Mouse (Mus musculus): Measurements from ENCODE around the gene Dnajc11. TPM values are rescaled to one million over a fixed set of nuclear protein-coding genes. Genes with fewer than 3 reads are reported as not detected.
A peak's percentile ranks its signal among the peaks of the same experiment; 100 is the strongest.

Gene Dnajc11
- polyA plus RNA-seq, 1 experiment from 2014 or later = 25.7 TPM

DNA sequence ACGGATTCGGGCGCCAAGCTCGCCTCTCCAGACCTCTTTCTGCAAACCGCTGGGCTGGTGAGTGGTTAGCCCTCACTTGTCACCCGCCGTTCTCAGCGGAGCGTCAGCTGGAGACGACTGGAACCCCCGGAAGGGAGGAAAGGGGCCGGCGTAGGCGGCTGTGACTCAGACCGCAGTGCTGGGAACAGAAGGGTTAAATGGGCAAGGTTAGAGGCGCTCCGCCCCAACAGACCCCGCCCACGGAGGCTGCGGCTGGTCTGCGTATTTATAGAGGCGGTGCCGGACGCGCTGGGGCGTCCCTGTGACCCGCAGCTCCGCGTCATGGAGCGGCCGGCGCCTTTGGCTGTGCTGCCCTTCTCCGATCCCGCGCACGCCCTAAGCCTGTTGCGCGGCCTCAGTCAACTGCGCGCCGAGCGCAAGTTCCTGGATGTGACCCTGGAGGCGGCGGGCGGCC is 75.2 kb downstream of the Dnajc11 start, which contains the start of gene Klhl21:
TSS of gene Klhl21 (plus strand) at position 182 of the 454 bp plus-strand sequence.
- TF ChIP-seq CTCF (IDR thresholded peaks at IDR 0.05; ENCODE audit: low read depth) = no peak
- WGBS = under 1% methylated on average over 45 of the region's 45 CpGs
- peak; percentile 87 for ATAC-seq
- Histone ChIP-seq H3K27me3 (replicated peaks; ENCODE audit: control insufficient read depth, insufficient read depth, low read length) (no peaks in the 10 kb centered on the region), H3K4me3 (ENCODE audit: low read depth, low read length) (peak within 1 kb of the TSS; percentile 72), H3K4me2 (replicated peaks; ENCODE audit: low read depth) (peak within 1 kb of the TSS; percentile 100), H3K9me3 (ENCODE audit: control insufficient read depth) (no peaks in the 10 kb centered on the region), H3K4me1 (replicated peaks; ENCODE audit: control insufficient read depth, insufficient read depth, low read length) (peaks cover 8% of the 10 kb centered on the region), H3K9ac (ENCODE audit: low read depth, low read length) (peak within 1 kb of the TSS; percentile 62), H3K27ac (ENCODE audit: low read depth, low read length) (peak within 1 kb of the TSS; percentile 94), H3K36me3 (ENCODE audit: control insufficient read depth, insufficient read depth) (peaks cover under 1% of the 10 kb centered on the region; the same call in 1 of the 2 replicates)

DNA sequence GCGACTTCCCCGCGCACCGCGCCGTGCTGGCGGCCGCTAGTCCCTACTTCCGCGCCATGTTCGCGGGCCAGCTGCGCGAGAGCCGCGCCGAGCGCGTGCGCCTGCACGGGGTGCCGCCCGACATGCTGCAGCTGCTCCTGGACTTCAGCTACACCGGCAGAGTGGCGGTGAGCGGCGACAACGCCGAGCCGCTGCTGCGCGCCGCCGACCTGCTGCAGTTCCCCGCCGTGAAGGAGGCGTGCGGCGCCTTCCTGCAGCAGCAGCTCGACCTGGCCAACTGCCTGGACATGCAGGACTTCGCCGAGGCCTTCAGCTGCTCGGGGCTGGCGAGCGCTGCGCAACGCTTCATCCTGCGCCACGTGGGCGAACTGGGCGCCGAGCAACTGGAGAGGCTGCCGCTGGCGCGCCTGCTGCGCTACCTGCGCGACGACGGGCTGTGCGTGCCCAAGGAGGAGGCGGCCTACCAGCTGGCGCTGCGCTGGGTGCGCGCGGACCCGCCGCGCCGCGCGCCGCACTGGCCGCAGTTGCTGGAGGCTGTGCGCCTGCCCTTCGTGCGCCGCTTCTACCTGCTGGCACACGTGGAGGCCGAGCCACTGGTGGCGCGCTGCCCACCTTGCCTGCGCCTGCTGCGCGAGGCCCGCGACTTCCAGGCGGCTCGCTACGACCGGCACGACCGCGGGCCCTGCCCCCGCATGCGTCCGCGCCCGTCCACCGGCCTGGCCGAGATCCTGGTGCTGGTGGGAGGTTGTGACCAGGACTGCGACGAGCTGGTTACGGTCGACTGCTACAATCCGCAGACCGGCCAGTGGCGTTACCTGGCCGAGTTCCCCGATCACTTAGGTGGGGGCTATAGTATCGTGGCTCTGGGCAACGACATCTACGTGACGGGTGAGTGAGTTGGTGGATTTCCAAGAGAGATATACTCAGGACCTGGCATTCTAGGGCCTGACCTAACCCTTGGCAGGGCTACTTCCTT is 75.9 kb downstream of the Dnajc11 start:
- under 1% methylated on average over 112 of the region's 115 CpGs for WGBS
- H3K9ac ChIP-seq (ENCODE audit: low read depth, low read length) = peak overlapping the region; percentile 62
- 0 out of 2 replicates have a peak, but pooled peaks have one; percentile 0 for TF ChIP-seq CTCF (IDR thresholded peaks at IDR 0.05; ENCODE audit: low read depth)

DNA sequence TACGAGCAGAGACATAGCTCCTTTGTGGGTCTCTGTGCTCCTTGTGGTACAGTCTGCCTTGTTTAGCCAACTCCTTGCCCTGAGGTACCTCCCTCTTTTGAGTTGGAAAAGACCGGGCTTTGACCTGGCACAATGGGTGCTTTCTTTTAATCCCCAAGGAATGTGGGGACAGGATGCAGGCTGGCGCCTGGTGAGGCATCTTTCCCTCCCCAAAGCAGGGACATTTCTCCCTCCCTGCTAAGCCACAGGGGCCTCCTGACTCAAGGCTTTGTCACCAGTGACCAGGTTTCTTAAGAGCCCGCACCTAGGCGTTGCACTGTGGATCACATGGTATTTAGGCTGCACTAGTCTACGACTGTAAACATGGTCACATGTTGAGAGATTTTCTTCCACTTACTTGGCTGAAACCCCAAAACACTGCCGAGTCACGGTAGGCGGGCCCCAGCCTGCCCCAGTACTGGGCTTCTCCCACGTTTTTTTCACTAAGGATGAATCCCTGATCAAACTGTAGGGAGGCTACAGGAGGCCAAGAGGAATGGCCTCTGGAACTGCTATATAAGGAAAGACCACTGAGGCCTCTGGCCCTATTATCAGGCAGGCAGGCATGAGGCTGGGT is 76.7 kb downstream of the Dnajc11 start:
- H3K27ac ChIP-seq (ENCODE audit: low read depth, low read length) = 0 out of 2 replicates have a peak overlapping the region, but pooled peaks have one; percentile 41
- peak overlapping the region; percentile 100 for H3K4me2 ChIP-seq (replicated peaks; ENCODE audit: low read depth)
- no peaks in the 10 kb centered on the region for H3K9me3 ChIP-seq (ENCODE audit: control insufficient read depth)
- peak overlapping the region; percentile 62 for H3K9ac ChIP-seq (ENCODE audit: low read depth, low read length)
- WGBS = 2% methylated on average over 10 of the region's 10 CpGs
- ATAC-seq = peak; percentile 26
- no peaks in the 10 kb centered on the region for H3K27me3 ChIP-seq (replicated peaks; ENCODE audit: control insufficient read depth, insufficient read depth, low read length)
- peak overlapping the region; percentile 72 for H3K4me3 ChIP-seq (ENCODE audit: low read depth, low read length)
- no peak for TF ChIP-seq CTCF (IDR thresholded peaks at IDR 0.05; ENCODE audit: low read depth)
- H3K36me3 ChIP-seq (ENCODE audit: control insufficient read depth, insufficient read depth) = peaks cover 10% of the 10 kb centered on the region
- H3K4me1 ChIP-seq (replicated peaks; ENCODE audit: control insufficient read depth, insufficient read depth, low read length) = peaks cover 8% of the 10 kb centered on the region

More for the DNA sequence above, 75.9 kb downstream of the Dnajc11 start:
- H3K36me3 ChIP-seq (ENCODE audit: control insufficient read depth, insufficient read depth) = peaks cover 5% of the 10 kb centered on the region; the same call in 1 of the 2 replicates
- H3K27ac ChIP-seq (ENCODE audit: low read depth, low read length) = peak overlapping the region; percentile 94
- H3K4me2 ChIP-seq (replicated peaks; ENCODE audit: low read depth) = peak overlapping the region; percentile 100
- H3K4me3 ChIP-seq (ENCODE audit: low read depth, low read length) = peak overlapping the region; percentile 72
- no peaks in the 10 kb centered on the region for H3K27me3 ChIP-seq (replicated peaks; ENCODE audit: control insufficient read depth, insufficient read depth, low read length)
- peak; percentile 76 for ATAC-seq
- peaks cover 8% of the 10 kb centered on the region for H3K4me1 ChIP-seq (replicated peaks; ENCODE audit: control insufficient read depth, insufficient read depth, low read length)
- H3K9me3 ChIP-seq (ENCODE audit: control insufficient read depth) = no peaks in the 10 kb centered on the region

DNA sequence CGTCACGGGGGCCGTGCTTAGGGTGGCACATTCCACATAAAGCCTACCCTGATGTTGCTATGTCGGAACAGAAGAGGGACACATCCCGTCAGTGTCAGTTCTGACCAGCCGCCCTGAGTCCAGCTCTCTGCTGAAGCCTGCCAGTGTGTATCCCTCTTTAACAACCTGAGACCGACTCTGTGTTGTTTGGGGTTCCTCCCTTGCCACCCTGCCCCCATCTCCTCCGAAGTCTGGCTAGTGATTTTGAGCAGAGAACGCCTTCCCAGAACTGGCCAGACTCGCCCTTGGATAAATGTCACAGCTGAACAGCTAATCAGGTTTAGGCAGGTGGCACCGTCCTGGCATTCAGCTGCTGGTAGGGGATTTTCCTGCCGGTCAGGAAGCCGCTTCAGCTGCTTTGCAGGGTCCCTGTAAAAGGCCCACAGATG is 77.2 kb downstream of the Dnajc11 start:
- H3K4me2 ChIP-seq (replicated peaks; ENCODE audit: low read depth) = peak overlapping the region; percentile 100
- no peaks in the 10 kb centered on the region for H3K9me3 ChIP-seq (ENCODE audit: control insufficient read depth)
- TF ChIP-seq CTCF (IDR thresholded peaks at IDR 0.05; ENCODE audit: low read depth) = no peak
- H3K36me3 ChIP-seq (ENCODE audit: control insufficient read depth, insufficient read depth) = peaks cover 15% of the 10 kb centered on the region
- peak overlapping the region; percentile 41; the same call in 1 of the 2 replicates for H3K27ac ChIP-seq (ENCODE audit: low read depth, low read length)
- peak overlapping the region; percentile 72 for H3K4me3 ChIP-seq (ENCODE audit: low read depth, low read length)
- peak overlapping the region; percentile 37 for H3K9ac ChIP-seq (ENCODE audit: low read depth, low read length)
- WGBS = 15% methylated on average over 13 of the region's 13 CpGs
- H3K27me3 ChIP-seq (replicated peaks; ENCODE audit: control insufficient read depth, insufficient read depth, low read length) = no peaks in the 10 kb centered on the region
- peaks cover 8% of the 10 kb centered on the region for H3K4me1 ChIP-seq (replicated peaks; ENCODE audit: control insufficient read depth, insufficient read depth, low read length)
- ATAC-seq = no peak

DNA sequence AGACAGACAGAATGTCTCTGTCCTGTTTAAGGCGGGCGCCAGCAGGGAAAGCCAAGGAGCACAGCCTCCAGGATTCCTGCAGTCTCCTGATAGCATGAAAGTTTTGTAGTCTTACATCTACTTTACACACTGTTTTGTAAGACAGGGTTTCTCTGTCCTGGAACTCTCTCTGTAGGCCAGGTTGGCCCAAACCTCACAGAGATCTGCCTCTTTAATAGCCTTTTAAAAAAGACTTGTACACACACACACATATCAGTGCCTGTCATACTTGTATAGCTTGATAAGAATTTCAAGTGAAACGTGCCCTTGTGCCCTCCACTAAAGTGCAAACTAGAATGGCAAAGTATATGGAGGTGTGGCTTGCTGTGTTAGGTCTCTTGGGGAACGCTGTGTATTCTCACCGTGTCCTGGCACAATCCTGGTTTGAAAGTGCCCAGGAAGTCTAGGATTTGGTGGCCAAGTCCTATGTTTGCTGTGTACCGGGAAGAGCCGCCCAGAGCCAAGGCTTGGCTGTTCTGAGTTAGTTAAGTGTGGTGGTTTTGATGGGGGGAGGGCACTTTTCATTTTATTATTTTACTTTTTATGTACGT is 77.8 kb downstream of the Dnajc11 start:
- H3K4me1 ChIP-seq (replicated peaks; ENCODE audit: control insufficient read depth, insufficient read depth, low read length) = peaks cover 8% of the 10 kb centered on the region
- H3K36me3 ChIP-seq (ENCODE audit: control insufficient read depth, insufficient read depth) = peaks cover 15% of the 10 kb centered on the region
- H3K9me3 ChIP-seq (ENCODE audit: control insufficient read depth) = no peaks in the 10 kb centered on the region
- ATAC-seq = no peak
- peak overlapping the region; percentile 72; the same call in 1 of the 2 replicates for H3K4me3 ChIP-seq (ENCODE audit: low read depth, low read length)
- WGBS = 66% methylated on average over 8 of the region's 8 CpGs
- H3K9ac ChIP-seq (ENCODE audit: low read depth, low read length) = peak overlapping the region; percentile 37; the same call in 1 of the 2 replicates
- TF ChIP-seq CTCF (IDR thresholded peaks at IDR 0.05; ENCODE audit: low read depth) = no peak
- H3K4me2 ChIP-seq (replicated peaks; ENCODE audit: low read depth) = peak overlapping the region; percentile 100
- no peaks in the 10 kb centered on the region for H3K27me3 ChIP-seq (replicated peaks; ENCODE audit: control insufficient read depth, insufficient read depth, low read length)
- peak overlapping the region; percentile 41; the same call in 1 of the 2 replicates for H3K27ac ChIP-seq (ENCODE audit: low read depth, low read length)

Measured in intestine, postnatal 0 days (tissue).